Mouse (Mus musculus) thymus, adult 2 months (tissue): ENCODE data around the gene Rbbp9.

Experiments
- CTCF ChIP-seq: fragments of 200-500 bp; IDR thresholded peaks from 2 replicates; pipeline ENCODE4 v1.5.1; 2012; ENCODE audit warnings: mild to moderate bottlenecking, control low read depth, low read length, moderate library complexity, borderline replicate concordance; ENCODE audit not compliant: control insufficient read depth, poor library complexity, insufficient read depth; ENCODE audit errors: extremely low read depth
- POLR2A ChIP-seq: fragments of 200-500 bp; IDR thresholded peaks from 2 replicates; pipeline ENCODE4 v1.6.1; 2012; ENCODE audit warnings: mild to moderate bottlenecking, low read length, control low read depth, moderate library complexity; ENCODE audit not compliant: control insufficient read depth, poor library complexity, insufficient read depth; ENCODE audit errors: extremely low read depth

GRCm38 (mm10) chr2:144527821-144528174 is 22.9 kb downstream of the Rbbp9 start:
- TF ChIP-seq CTCF: no peak
- no peak for TF ChIP-seq POLR2A
